Mouse (Mus musculus): Measurements from ENCODE around the gene Cdhr4.

Gene Cdhr4

DNA sequence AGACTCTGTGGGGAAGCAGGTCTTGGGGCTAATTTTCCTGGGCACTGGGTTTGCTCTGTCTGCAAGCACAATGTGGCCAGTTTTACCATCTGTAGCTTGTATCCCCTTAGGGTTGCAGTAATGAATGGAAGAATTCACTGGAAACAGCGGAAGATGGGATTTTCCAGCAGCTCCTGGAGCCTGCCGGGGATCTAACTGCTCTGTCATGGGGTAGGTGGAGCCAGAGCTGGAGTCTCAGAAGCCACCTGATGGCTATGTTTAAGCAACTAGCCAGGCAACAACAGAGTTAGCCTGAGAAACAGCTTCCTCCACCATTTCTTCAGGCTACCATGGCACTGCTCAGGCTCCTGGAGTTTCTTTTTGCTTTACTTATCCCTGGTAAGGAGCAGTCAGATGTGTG, at the start of gene Cdhr4:
Gene Cdhr4, plus strand, starts transcription at position 301 of the 400 bp plus-strand sequence.
- no peak for DNase-seq (ENCODE audit: low spot score in 2 of 2)

DNA sequence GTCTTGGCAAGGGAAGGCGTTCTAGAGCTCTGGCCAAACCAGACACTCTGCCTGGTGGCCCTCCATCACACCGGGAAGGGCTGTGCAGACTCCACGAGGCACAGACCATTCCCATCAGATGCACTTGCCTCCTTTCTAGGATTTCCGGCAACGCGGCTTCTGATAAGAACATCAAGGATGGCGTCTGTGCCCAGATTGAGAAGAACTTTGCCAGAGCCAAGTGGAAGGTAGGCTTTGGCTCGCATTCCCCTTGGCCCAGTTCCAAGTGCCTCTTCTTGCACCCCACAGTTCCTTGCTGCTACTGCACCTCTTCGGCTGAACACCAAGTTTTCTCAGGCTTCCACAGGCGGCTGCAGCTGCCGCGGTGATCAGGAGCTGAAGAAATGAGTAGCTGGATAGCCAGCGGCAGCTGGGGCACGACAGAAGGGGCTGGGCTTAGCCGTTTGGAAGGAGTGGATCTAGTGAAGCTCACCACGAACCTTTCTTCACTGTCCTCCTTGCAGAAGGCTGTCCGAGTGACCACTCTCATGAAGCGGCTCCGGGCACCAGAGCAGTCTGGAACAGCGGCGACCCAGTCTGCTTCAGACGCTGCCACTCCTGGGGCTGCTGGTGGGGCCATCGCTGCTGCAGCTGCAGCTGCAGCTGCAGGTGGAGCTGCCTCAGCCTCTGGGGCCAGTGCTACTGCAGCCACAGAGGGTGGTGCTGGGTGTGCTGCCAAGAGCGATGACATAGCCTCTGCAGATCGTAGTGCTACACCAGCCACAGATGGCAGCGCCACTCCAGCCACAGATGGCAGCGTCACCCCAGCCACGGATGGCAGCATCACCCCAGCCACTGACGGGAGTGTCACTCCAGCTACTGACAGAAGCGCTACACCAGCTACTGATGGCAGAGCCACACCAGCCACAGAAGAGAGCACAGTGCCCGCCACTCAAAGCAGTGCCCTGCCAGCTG, 44.8 kb upstream of the Cdhr4 start:
- DNase-seq (ENCODE audit: low spot score in 2 of 2), result no peak

DNA sequence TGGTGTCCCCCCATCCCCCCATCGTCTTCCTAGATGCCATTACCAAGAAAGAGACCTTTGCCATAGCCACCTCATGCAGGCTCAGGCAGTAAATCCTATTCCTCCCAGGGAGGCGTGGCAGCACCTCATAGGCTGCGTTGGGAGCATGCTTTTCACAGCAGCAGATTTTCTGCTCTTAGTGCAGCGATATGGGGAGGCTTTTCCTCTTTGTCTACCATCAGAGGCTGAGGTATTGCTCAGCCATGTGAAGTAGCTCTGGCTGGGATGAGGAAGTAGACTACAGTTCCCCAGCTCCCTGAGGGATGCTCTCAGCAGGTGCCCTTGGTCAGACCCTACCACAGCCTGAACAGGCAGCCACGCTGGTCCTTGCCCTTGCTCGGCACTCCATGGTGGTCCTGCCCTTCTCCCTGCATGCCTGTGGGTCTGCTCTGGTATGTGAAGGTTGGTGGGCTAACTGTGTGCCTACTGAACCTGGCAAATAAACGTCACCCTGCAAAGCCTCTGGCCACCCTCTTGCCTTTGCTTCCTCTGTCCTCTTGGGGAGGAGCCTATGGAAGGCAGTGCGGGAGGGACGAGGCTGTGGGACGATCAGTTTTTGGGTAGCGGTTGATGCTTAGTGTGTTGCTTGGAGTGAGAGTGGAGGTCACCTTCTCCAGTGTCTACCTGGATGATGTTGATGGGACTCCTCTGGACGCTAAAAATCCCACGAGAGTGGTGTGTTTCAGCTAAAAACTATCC, 42.9 kb upstream of the Cdhr4 start:
- no peak for DNase-seq (ENCODE audit: low spot score in 2 of 2)

DNA sequence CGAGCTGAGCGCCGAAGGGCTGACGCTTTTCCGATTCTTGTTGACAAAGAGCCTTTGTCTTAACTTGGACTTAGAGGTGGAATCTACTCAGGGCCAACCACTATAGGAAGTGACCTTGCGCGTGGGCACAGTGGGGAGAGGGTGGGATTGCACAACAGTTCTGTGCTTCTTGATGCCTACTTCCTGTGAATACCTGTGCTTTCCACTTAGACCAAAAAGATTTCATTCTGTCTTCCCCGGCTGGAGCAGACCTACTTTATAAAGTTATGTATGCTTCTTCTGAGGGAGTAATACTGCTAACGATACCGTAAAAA, 42.4 kb upstream of the Cdhr4 start, which contains the start of gene Traip:
Gene Traip, plus strand, starts transcription at position 215 of the 314 bp plus-strand sequence.
- no peak for DNase-seq (ENCODE audit: low spot score in 2 of 2)

DNA sequence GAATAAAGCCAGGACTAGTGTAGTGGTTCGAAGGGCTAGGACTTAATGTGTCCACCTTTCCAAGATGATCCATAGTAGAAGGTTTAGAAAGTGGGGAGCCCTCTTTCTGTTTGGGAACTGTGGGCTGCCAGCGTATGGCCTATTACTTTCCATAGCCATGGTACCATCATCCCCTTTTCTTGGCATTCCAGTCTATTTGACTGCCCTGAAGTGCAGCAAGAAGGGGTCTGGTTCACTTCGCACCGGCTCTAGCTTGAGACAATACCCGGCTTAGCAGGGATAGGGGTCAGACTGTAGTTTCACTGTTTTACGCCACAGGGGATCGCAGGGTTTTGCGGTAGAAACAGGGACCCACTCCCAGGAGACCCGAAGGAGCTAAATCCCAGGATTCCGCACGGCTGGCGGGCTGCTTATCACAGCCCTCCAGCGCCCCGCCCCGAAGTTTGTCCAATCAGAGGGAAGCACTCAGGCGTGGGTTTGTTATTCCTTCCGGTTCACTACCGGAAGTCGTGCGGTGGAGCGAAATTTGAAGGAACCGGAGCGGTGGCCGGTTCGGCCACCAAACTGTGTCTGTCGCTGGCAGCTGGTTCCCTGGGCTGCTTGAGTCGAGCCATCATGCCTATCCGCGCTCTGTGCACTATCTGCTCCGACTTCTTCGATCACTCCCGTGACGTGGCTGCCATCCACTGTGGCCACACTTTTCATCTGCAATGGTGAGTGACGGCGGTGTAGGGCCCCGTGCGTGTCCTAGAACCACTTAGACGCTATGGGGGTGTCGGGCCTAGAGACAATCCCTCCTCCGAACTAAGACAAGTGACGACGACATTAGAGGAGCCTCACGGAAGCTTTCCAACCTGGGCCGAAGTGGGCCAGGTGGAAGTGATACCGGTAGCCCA, 41.6 kb upstream of the Cdhr4 start:
- DNase-seq (ENCODE audit: low spot score in 2 of 2), result peak; percentile 84 to 91

DNA sequence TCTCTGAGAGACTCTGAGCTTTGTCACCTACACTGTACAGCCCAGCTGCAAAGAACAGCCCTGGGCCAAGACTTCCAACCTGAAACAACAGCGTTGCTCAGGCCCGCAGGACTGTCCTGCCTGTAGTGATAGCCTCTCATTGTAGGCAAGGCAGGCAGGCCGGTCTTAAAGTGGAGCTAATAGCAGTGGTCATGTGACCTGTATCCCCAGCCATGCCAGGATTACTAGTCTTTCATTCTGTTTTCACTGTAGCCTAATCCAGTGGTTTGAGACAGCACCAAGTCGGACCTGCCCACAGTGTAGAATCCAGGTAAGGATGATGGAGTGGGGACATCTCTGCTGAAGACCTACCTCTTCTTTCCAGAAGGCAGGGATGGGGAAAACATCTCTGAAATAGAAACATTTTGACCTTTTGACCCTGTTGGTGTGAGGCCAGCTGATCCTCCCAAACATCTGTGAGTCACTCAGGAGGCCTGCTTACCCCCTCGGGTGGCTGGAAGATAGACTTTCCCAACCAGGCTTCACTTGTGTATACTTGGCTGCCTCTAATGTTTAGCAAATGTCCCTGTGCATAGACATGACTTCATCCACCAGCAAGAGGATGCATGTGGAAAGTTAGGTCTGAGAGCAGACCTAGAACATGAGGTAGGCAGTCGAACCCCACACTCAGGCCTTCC, 36.5 kb upstream of the Cdhr4 start:
- no peak for DNase-seq (ENCODE audit: low spot score in 2 of 2)

DNA sequence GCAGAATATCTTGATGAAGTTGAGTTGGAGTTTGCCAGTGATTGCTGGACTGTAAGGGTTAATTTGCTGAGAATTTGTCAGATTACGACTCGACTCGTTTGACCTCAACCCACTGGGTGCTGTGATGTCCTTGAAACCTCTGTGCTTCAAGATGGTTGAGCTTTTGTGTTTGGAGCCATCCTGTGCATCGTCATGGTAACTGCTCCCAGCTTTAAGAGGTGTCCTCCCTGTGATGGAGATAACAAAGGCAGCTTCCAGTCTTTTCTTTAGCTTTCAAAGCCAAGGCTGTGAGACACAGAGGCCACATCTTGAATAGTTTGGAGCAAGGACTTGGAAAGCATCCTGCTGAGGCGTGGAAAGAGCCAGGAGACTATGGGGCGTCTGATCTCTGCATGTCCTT, 35.2 kb upstream of the Cdhr4 start:
- no peak for DNase-seq (ENCODE audit: low spot score in 2 of 2)

DNA sequence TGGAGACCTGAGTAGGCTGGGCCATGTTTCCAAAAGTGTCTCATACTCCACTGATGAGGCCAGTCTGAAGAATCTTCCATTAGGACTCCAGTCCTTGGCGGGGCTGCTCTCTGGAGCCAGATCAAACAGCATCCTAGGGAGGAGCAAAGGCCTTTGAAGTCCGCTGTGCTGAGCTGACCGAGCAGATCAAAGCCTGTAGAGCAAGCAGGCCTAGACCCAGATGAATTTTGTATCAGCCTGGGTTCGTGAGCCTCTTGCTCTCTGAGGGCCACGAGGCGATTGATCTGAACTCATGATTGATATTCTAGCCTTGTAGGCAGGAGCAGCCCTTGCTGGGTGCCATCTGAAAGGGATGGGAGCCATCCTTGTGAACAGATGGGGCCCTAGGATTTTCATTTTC, 32.4 kb upstream of the Cdhr4 start:
- DNase-seq (ENCODE audit: low spot score in 2 of 2), result no peak

DNA sequence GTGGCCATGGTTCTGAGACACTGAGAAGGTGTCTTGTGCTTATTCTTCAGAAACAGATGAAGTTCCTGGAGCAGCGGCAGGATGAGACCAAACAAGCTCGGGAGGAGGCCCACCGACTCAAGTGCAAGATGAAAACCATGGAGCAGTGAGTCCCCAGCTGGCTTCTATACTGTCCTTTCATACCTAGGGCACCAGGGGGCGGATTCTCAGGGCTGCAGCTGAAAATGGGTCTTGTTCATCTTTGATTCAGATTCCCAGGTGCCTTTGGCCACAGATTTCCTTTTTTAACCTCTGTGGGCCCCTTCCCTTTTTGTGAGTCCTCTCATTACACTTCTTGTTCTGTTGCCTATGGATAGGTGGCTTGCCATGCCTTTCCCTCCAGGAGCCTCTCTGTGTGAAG, 31.4 kb upstream of the Cdhr4 start:
- no peak for DNase-seq (ENCODE audit: low spot score in 2 of 2)

DNA sequence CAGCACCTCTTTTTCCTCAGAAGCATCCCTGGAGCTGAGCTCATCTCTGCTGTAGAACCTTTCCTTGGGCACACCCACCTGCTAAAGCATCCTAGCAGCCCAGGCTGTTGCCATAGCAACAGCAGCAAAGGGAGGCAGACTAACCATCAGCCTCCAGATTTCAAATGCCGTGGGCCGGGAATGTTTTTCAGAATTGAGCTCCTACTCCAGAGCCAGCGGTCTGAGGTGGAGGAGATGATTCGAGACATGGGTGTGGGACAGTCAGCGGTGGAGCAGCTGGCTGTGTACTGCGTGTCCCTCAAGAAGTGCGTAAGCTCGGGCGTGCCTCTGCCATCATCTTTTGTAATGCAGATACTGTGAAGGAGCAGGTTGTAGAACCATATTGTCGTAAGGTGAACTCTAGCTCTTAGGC, 30.9 kb upstream of the Cdhr4 start:
- DNase-seq (ENCODE audit: low spot score in 2 of 2), result no peak

DNA sequence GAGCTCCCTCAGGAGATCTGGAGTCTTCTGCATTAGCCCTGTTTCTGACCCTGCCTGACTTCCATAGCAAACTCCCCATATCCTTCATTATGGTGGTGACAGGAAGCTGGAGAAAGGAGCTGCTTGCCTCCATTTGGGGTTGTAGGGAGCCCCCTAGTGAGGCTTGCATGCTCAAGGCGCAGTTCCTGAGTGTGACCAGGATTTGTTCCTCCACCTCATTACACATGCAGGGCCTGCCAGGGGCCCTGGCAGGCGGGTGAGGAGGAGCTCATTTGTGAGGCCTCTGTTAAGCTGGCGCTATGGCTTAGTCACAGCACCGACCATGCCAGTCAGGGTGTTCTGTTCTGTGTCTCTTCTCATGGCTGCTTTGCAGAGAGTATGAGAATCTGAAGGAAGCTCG, 30.4 kb upstream of the Cdhr4 start:
- DNase-seq (ENCODE audit: low spot score in 2 of 2), result no peak

DNA sequence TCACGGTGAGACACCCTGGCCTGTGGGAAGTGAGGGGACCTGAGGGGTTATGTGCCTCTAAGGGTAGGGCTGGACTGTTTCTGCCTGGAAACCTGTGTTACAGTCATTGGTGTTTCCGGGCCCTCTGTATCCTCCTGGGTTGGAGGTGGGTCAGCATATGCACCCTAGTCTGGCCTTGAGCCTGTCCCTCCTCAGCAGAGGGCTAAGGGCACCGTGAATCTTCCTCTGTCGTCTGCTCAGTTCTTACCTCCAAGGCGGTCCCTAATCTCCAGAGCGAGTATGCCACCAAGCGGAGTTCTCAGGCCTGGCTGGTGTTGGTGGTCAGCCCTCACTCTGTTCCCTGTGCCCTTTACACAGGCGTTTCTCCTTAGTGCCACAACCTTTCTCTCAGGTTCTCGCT, 29.4 kb upstream of the Cdhr4 start:
- no peak for DNase-seq (ENCODE audit: low spot score in 2 of 2)

DNA sequence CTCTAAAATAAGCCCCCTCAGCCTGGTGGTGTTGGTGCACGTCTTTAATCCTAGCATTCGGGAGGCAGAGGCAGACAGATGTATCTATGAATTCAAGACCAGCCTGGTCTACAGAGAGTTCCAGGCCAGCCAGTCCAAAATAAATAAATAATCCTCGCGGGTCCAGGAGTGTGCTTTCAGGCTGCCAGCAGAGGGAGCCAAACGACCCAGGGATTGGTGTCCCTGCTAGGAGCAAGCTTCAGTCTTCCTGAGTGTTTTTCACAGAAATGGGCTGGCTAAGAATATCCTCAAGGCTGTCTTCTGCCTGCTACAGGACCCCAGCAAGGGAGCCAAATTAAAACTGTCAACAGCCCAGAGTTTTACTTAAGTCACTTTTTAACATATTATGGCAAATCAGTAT, 28.6 kb upstream of the Cdhr4 start:
- peak; percentile 66 to 79 for DNase-seq (ENCODE audit: low spot score in 2 of 2)

DNA sequence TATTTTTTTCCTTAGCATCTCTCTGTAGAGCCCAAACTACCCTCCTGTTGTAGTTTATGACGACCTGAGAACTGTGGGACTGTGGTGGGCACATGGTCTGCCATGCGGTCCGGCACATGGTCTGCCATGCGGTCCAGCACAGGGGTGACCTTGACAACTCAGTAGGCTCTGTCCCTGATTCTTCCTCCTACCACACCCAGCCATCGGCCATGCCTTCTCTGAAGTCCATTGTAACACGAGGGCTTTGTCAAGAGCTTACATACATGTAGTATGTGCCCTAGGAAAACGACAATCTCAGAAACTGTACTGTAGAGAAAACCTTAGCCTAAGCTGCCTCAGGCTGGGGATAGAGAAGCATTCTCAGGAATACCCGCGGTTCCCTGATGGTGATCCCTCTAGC, 27.6 kb upstream of the Cdhr4 start:
- DNase-seq (ENCODE audit: low spot score in 2 of 2), result no peak

DNA sequence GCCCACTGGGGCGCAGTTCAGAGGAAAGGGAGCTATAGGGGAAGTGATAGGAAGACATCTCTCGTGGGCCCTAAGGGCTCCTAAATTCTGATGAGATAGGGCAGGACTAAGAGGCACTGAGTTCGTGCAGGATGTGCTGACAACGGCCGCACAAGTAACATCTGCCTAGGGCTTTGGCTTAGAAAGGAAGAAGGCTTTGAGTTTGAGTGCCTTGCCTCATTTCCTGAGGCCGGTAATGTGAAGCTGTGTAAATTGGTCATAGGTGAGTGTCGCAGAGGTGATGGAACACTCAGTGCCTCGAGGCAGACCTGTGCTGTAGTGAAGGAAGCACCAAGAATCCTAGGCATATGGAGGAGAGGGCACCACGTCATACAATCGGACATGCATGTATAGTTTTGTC, 25.6 kb upstream of the Cdhr4 start:
- no peak for DNase-seq (ENCODE audit: low spot score in 2 of 2)

DNA sequence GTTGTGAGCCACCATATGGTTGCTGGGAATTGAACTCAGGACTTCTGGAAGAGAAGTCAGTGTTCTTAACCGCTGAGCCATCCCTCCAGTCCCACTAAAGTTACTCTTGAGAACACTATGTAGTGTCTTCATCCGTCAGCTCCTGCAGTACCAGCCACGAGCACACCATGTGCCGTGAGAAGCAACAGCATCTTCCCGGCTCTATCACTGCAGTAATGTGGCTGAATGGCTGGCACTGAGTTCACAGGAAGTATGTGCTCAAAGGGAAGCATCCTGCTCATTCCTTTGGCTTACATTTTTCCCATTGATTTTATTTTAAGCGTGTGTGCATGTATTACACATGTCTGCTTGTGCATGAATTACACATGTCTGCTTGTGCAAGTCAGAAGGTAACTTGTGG, 24.9 kb upstream of the Cdhr4 start:
- no peak for DNase-seq (ENCODE audit: low spot score in 2 of 2)

DNA sequence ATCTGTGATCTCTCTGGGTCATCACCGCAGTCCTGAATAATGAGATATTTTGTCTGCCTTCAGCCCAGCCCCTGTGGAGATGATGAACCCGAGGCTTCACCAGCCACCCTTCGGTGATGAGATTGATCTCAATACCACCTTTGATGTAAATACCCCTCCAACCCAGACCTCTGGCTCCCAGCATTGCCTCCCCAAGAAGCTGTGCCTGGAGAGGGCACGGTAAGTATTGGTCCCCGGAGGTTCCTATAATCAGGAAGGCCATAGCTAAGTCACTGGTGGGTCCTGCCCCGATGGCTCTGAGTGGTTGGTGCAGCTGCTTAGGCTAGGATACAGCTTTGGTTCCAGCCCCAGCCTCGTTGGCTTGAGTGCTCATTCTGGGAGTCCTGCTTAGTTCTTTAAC, 23.8 kb upstream of the Cdhr4 start:
- DNase-seq (ENCODE audit: low spot score in 2 of 2), result no peak

DNA sequence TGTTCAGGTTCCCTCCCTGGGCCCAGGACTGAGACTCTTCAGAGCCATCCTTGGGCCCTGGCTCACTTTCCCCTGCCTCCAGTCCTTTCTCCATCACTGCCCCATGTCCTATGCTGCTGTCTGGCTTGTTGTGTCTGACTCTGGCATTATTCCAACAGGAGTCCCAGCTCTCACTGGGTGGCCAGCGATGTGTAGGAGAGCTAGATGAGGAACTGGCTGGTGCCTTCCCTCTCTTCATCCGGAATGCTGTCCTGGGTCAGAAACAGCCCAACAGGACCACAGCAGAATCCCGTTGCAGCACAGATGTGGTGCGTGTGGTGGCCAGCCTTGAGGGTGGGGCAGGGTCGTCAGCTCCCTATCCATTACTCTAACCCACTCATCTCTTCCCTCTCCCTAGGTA, 22.0 kb upstream of the Cdhr4 start:
- DNase-seq (ENCODE audit: low spot score in 2 of 2), result no peak

DNA sequence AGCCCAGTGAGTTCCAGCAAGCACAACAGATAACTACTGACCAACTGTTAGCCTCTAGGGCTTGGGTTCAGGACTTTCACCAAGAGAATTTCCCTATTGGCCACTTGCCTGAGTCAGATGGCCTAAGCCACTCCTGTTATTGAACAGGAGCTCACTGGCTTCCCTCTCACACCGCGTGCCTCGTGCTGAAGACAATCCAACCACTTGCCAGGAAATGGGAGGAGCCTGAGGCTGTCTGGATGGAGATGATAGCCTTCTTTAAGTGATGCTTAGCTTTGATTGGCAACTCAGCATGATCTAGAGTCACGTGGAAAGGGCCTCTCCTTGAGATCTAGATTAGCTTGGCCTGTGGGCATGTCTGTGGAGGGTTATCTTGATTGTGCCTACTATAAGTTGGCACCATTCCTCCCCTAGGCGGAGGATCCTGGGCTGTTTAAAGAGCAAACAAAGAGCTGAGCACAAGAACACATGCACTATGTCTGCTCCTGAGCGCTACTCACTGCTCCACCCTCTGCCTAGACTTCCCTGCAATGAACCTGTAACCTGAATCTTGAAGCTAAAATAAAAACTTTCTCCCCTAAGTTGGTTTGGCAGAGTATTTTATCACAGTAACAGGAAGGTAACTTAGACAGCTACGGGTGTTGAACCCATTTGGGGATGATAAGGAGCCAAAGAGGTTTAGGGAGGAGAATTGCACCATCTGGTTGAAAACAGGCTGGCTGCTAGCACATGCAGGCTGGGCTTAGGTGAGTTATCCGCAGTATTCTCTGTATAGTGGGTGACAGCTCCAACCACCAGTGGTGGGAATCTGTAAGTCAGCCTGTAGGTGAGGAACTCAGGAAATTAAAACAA, 20.4 kb upstream of the Cdhr4 start:
- DNase-seq (ENCODE audit: low spot score in 2 of 2), result no peak

DNA sequence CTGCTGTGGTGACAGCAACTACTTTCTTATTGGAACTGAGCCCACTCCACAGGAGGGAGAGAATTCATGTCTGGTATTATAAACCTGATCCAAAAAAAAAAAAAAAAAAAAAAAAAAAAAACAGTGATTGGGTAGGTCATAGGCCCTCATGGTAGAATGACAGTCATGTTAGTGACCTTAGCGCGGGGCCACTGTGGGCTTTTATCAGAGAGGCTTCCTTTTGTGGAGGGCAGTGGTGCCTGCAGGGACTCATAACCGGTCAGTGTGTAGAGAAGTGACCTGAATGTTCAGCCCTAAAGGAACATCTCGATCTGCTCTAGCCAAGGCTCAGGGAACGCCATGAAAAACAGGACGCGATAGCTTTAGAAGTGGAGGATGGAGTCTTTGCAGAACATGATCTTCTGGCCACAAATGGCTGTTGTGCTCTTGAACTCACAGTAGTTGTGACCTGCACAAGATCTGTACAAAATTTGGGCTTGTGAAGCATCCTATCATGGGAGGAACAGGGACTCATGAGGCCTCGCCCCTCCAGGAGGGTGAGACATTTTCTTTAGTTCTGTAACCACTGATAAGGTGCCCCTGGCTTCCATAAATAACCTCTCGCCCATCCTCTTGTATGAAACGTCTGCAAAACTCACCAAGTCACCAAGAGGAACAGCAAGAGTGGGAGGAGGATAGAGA, 17.7 kb upstream of the Cdhr4 start:
- no peak for DNase-seq (ENCODE audit: low spot score in 2 of 2)
